Mouse (Mus musculus): ENCODE measurements at regions not wholly inside any gene's neighbourhood (a gene's known extent, or its start where the extent isn't known, plus 50 kb on each side); places are given as distances from the start of the nearest gene placed in this dataset.

GRCm38 (mm10) chr6:50949361-50949760, 295.1 kb upstream of the Npvf start:
- no peak for DNase-seq (ENCODE audit: low spot score)
- intact Hi-C loops (cut with DNase I) = no loop called here

GRCm38 (mm10) chr6:50949883-50950583, 295.8 kb upstream of the Npvf start:
- no peak for DNase-seq (ENCODE audit: low spot score)
- intact Hi-C loops (cut with DNase I) = no loop called here

- DNase-seq (ENCODE audit: low spot score) = no peak
- intact Hi-C loops (cut with DNase I) = no loop called here
These were observed 303.2 kb upstream of the Npvf start for GRCm38 (mm10) chr6:50957328-50957900.

- intact Hi-C loops (cut with DNase I) = no loop called here
- DNase-seq (ENCODE audit: low spot score) = no peak
These were observed 306.1 kb upstream of the Npvf start for GRCm38 (mm10) chr6:50960341-50960740.

- intact Hi-C loops (cut with DNase I) = no loop called here
- no peak for DNase-seq (ENCODE audit: low spot score)
These were observed 307.4 kb upstream of the Npvf start for GRCm38 (mm10) chr6:50961592-50961991.

GRCm38 (mm10) chr6:50968546-50968945, 314.3 kb upstream of the Npvf start:
- intact Hi-C loops (cut with DNase I) = no loop called here
- DNase-seq (ENCODE audit: low spot score) = no peak

GRCm38 (mm10) chr6:50969341-50969740, 315.1 kb upstream of the Npvf start:
- intact Hi-C loops (cut with DNase I) = no loop called here
- DNase-seq (ENCODE audit: low spot score) = no peak

- no peak for DNase-seq (ENCODE audit: low spot score)
- intact Hi-C loops (cut with DNase I) = no loop called here
These were observed 315.8 kb upstream of the Npvf start for GRCm38 (mm10) chr6:50969997-50970396.

GRCm38 (mm10) chr6:50970770-50971169, 316.5 kb upstream of the Npvf start:
- no peak for DNase-seq (ENCODE audit: low spot score)
- intact Hi-C loops (cut with DNase I) = no loop called here

GRCm38 (mm10) chr6:50972268-50972667, 318.0 kb upstream of the Npvf start:
- DNase-seq (ENCODE audit: low spot score) = no peak
- intact Hi-C loops (cut with DNase I) = no loop called here

- intact Hi-C loops (cut with DNase I) = no loop called here
- DNase-seq (ENCODE audit: low spot score) = peak; percentile 32
These were observed 319.0 kb upstream of the Npvf start for GRCm38 (mm10) chr6:50973231-50973654.

GRCm38 (mm10) chr6:50973815-50974214, 319.6 kb upstream of the Npvf start:
- intact Hi-C loops (cut with DNase I) = no loop called here
- DNase-seq (ENCODE audit: low spot score) = no peak

- DNase-seq (ENCODE audit: low spot score) = no peak
- intact Hi-C loops (cut with DNase I) = loop anchor here (5.0 kb wide), 2 partner anchors 62 to 192 kb away; no protein-coding TSS in a partner anchor
These were observed 320.7 kb upstream of the Npvf start for GRCm38 (mm10) chr6:50974961-50975360.

GRCm38 (mm10) chr6:50976973-50977372, 322.7 kb upstream of the Npvf start:
- DNase-seq (ENCODE audit: low spot score) = no peak
- intact Hi-C loops (cut with DNase I) = loop anchor here (5.0 kb wide), 2 partner anchors 60 to 190 kb away; no protein-coding TSS in a partner anchor

GRCm38 (mm10) chr6:50977381-50977780, 323.1 kb upstream of the Npvf start:
- intact Hi-C loops (cut with DNase I) = loop anchor here (5.0 kb wide), 2 partner anchors 60 to 190 kb away; no protein-coding TSS in a partner anchor

GRCm38 (mm10) chr6:50978016-50978415, 323.8 kb upstream of the Npvf start:
- intact Hi-C loops (cut with DNase I) = loop anchor here (5.0 kb wide), 2 partner anchors 59 to 189 kb away; no protein-coding TSS in a partner anchor
- DNase-seq (ENCODE audit: low spot score) = no peak

More at GRCm38 (mm10) chr6:50977381-50977780, 323.1 kb upstream of the Npvf start:
- no peak for DNase-seq (ENCODE audit: low spot score)

GRCm38 (mm10) chr6:50978571-50978970, 324.3 kb upstream of the Npvf start:
- DNase-seq (ENCODE audit: low spot score) = peak; percentile 51
- intact Hi-C loops (cut with DNase I) = loop anchor here (5.0 kb wide), 2 partner anchors 59 to 189 kb away; no protein-coding TSS in a partner anchor

GRCm38 (mm10) chr6:50979764-50980163, 325.5 kb upstream of the Npvf start:
- intact Hi-C loops (cut with DNase I) = loop anchor here (5.0 kb wide), 2 partner anchors 58 to 188 kb away; no protein-coding TSS in a partner anchor

GRCm38 (mm10) chr6:50980311-50980710, 326.1 kb upstream of the Npvf start:
- DNase-seq (ENCODE audit: low spot score) = no peak
- intact Hi-C loops (cut with DNase I) = no loop called here

More at GRCm38 (mm10) chr6:50979764-50980163, 325.5 kb upstream of the Npvf start:
- DNase-seq (ENCODE audit: low spot score) = no peak

GRCm38 (mm10) chr6:50981702-50982309, 327.6 kb upstream of the Npvf start:
- no peak for DNase-seq (ENCODE audit: low spot score)
- intact Hi-C loops (cut with DNase I) = no loop called here

GRCm38 (mm10) chr6:50982856-50983255, 328.6 kb upstream of the Npvf start:
- intact Hi-C loops (cut with DNase I) = no loop called here
- DNase-seq (ENCODE audit: low spot score) = no peak

All from heart, postnatal 25 days (tissue).